Mouse (Mus musculus): Measurements from ENCODE around the gene Nfs1.
A peak's percentile ranks its signal among the peaks of the same experiment; 100 is the strongest.
"Not testable (repeated sequence)": the region's sequence is repeated elsewhere in the genome, so short reads cannot be mapped to it uniquely, and the experiment has no call there.

The Nfs1 gene

GRCm38 (mm10) chr2:156143953-156144724, at the start of gene Nfs1, which contains the start of gene Romo1:
Nfs1 (minus strand) TSS chr2:156144186.
Romo1 (plus strand) TSS chr2:156144039.
- DNase-seq, result peak; percentile 84

GRCm38 (mm10) chr2:156193066-156193862, 49.3 kb upstream of the Nfs1 start:
- no peak for DNase-seq

DNA sequence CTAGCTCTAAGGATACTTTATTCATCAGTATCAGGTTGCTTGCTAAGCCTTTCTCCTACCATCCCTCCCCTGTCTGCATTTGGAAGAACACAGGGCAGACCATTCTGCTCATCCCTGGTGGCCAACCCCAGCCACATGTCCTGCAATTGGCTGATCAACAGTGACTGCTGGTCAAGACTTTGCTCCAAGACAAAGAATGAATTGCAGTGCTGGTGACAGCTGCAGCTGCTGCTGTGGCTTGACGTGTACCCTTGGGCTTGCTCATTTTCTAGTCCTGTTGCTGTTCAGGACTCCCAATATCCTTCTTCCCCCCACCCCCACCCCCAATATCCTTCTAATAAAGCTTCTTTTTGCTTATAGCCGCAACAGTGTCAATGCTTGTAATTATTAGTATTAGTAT, 48.1 kb upstream of the Nfs1 start:
- no peak for DNase-seq

GRCm38 (mm10) chr2:156191540-156191939, 47.6 kb upstream of the Nfs1 start:
- DNase-seq, result no peak

DNA sequence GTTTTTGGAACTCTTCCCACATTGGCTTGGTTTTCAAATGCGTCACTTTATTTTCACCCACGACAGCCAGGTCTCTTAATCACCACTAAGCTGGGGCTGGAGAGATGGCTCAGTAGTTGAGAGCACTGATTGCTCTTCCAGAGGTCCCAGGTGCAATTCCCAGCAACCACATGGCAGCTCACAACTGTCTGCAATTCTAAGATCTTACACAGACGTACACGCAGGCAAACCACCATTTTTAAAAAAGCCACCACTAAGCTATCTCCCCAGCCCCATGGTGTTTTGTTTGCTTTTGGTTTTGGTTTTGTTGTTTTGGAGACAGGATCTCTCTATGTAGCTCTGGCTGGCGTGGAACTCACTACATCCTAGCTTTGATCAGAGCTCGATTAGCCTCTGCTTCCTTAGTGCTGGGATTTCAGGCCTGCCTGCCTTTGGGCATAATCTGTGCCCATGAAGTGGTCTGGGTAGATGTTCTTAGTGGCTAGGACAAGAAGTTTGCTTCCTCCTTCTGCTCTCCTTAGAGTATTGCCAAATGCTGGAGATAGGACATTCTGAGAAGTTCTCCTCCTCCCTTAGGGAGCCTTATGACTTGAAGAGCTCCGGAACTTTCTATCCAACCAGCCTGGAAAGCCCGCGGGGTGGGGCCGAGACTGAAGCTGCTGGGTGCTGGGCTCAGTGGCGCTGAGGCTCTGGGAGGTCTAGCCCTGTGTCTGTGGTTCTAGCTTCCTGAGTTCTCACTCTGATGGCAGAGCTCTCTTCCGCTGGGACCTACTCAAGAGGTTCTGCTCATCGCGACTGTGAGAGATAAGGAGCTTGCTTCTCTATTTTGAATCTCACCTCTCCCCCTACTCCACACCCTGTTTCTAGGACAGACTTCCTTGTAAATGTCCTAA, 46.3 kb upstream of the Nfs1 start:
- no peak for DNase-seq

DNA sequence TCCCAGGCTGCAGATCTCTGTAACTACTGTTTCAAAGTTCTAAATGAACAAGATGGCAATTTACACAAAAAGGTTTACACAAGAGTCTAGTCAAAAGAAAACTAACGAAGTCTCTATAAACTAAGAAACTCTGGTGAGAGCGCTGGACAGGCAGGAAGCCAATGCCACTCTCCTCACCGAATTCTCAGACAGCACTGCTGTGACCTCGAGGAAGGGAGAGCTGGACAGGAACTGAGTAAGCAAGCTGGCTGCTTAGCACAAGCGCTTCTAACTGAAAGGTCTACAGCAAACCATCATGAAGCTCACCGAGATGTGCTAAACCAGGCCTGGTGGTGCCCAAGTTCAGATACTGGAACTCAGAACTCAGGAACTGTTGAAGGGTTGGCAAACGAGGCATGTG, 45.3 kb upstream of the Nfs1 start:
- DNase-seq, result not testable (repeated sequence)

DNA sequence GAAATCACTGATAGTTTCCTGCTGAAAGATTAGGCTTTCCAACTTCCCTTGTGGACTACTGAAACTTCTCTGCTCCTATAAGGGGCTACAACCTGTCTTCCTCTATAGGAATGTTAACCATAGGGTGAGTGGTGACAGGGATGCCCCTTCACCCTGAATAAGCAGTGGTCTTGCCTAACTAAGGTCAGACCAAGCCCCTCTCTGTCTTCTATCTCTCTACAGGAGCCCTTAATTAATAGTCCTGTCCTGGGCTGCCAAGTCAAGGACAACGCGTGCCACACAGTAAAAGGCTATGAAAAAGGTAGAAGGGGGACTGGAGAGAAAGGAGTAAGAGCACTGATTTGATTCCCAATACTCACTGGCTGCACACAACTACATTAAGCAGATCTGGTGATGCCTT, 37.6 kb upstream of the Nfs1 start:
- no peak for DNase-seq

DNA sequence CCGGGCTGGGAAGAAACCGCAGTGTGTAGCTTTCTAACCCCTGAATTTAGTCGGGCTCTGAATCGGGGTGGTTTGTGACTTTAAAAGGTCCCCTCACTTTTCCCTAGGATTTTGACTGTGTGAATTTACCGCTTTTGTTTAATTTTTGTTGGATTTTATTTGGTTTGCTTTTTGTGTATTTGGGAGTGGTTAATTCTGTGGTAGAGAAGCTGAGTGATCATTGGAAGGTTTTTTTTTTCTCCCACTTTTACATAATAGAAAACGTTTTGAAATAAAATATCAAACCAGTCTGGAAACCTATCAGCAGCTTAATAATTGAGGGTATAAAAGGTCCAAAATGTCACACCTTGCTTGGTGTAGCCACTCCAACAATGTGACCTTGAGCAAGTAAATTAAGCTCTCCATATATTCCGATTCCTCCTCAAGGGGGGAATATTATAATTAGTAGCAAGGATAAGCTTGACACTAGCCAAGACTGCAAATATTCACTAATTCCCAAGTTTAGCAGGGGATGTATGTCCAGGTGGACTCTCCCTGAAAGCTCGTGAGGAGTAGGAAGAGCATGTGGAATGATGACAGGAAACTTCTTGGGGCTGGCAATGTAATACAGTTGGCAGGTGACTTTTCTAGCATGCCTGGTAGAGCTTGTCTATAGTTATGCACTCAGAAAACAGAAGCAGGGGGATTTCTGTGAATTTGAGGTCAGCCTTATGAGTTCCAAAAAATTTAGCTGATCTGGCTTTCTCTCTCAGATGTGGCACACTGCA, 37.0 kb upstream of the Nfs1 start:
- no peak for DNase-seq

GRCm38 (mm10) chr2:156180094-156180821, 36.3 kb upstream of the Nfs1 start, which contains the start of gene Rbm39:
Rbm39 (minus strand) TSS chr2:156180238.
- peak; percentile 100 for DNase-seq

GRCm38 (mm10) chr2:156179796-156180093, 35.8 kb upstream of the Nfs1 start:
- no peak for DNase-seq

- DNase-seq, result peak; percentile 67
Observed at GRCm38 (mm10) chr2:156179046-156179795, 35.2 kb upstream of the Nfs1 start.

DNA sequence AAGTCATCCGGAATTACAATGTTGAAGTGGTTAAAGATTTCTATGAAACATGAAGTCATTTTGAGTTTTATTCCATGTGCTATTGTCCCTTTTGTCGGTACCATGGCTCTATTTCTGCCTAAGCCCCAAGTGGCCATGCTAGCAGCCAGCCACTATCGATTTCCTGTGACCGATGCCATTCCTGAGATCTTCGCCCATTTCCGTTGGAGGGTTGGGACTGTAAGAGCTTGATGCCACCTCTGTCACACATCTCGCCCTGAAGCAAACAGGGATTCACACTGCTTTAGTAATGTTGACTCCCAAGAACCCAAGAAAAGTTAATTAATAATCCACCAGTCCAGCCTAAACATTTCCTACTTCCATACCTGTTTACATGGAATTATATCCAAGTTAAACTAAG, 33.7 kb upstream of the Nfs1 start:
- DNase-seq, result no peak

- DNase-seq, result no peak
Observed at GRCm38 (mm10) chr2:156177079-156177478, 33.1 kb upstream of the Nfs1 start.

GRCm38 (mm10) chr2:156166557-156166956, 22.6 kb upstream of the Nfs1 start:
- DNase-seq, result no peak

GRCm38 (mm10) chr2:156165478-156165877, 21.5 kb upstream of the Nfs1 start:
- no peak for DNase-seq

- no peak for DNase-seq
Observed at GRCm38 (mm10) chr2:156151538-156151937, 7.6 kb upstream of the Nfs1 start.

GRCm38 (mm10) chr2:156147316-156147915, 3.4 kb upstream of the Nfs1 start:
- no peak for DNase-seq

- no peak for DNase-seq
Observed at GRCm38 (mm10) chr2:156146272-156146989, 2.4 kb upstream of the Nfs1 start.

GRCm38 (mm10) chr2:156145486-156146130, 1.6 kb upstream of the Nfs1 start:
- DNase-seq, result no peak
